Mouse (Mus musculus) kidney, embryonic 16.5 days (tissue): ENCODE data around the gene Ubc. TPM values are rescaled to one million over a fixed set of nuclear protein-coding genes. Genes with fewer than 3 reads are reported as not detected.

Experiments
- ATAC-seq: fragments of 200-750 bp; cut with Nextera tagmentation; 2 replicates; pipeline ENCODE4 v1.8.0; 2017; ENCODE audit warnings: moderate TSS enrichment; ENCODE audit not compliant: low FRiP score, low TSS enrichment
- H3K27ac ChIP-seq: fragments of 300-500 bp; sonication (generic); 2 replicates; pipeline ENCODE4 v1.5.1; 2014; ENCODE audit warnings: low read length
- H3K27me3 ChIP-seq: fragments of 300-500 bp; sonication (generic); 2 replicates; pipeline ENCODE4 v1.6.1; 2014; ENCODE audit warnings: low read length, control low read depth, mixed read lengths; ENCODE audit not compliant: insufficient read depth
- H3K36me3 ChIP-seq: fragments of 300-500 bp; sonication (generic); 2 replicates; pipeline ENCODE4 v1.6.1; 2014; ENCODE audit warnings: low read length, control low read depth, mixed read lengths; ENCODE audit not compliant: insufficient read depth
- H3K4me1 ChIP-seq: fragments of 300-500 bp; sonication (generic); 2 replicates; pipeline ENCODE4 v1.6.1; 2014; ENCODE audit warnings: low read length, control low read depth, mixed read lengths; ENCODE audit not compliant: insufficient read depth
- H3K4me2 ChIP-seq: fragments of 300-500 bp; sonication (generic); replicated peaks from 2 replicates; pipeline ENCODE4 v1.6.1; 2014; ENCODE audit warnings: low read depth, low read length
- H3K4me3 ChIP-seq: fragments of 300-500 bp; sonication (generic); 2 replicates; pipeline ENCODE4 v1.5.1; 2014; ENCODE audit warnings: mild to moderate bottlenecking, low read length
- H3K9ac ChIP-seq: fragments of 300-500 bp; sonication (generic); replicated peaks from 2 replicates; pipeline ENCODE4 v1.6.1; 2014; ENCODE audit warnings: low read length
- H3K9me3 ChIP-seq: fragments of 300-500 bp; sonication (generic); 2 replicates; pipeline ENCODE4 v1.6.1; 2016; ENCODE audit warnings: low read length, control low read depth
- WGBS: fragments of 180-500 bp; shearing (Covaris S2); extraction: QIAGEN DNeasy Blood & Tissue Kit; methylation state at CpG from one replicate; pipeline ENCODE4 v1.1.7; 2014; 5-methylcytosine and 5-hydroxymethylcytosine counted together
- polyA plus RNA-seq: library from polyadenylated mRNA; unstranded; fragments of >200 nt; fragmentation: Nextera tagmentation; extraction: Ambion mirVana; gene quantifications from 2 replicates; pipeline ENCODE4 v1.2.1, GENCODE M21; 2015

The Ubc gene
- polyA plus RNA-seq, 1 experiment from 2014 or later: 1,344 TPM

DNA sequence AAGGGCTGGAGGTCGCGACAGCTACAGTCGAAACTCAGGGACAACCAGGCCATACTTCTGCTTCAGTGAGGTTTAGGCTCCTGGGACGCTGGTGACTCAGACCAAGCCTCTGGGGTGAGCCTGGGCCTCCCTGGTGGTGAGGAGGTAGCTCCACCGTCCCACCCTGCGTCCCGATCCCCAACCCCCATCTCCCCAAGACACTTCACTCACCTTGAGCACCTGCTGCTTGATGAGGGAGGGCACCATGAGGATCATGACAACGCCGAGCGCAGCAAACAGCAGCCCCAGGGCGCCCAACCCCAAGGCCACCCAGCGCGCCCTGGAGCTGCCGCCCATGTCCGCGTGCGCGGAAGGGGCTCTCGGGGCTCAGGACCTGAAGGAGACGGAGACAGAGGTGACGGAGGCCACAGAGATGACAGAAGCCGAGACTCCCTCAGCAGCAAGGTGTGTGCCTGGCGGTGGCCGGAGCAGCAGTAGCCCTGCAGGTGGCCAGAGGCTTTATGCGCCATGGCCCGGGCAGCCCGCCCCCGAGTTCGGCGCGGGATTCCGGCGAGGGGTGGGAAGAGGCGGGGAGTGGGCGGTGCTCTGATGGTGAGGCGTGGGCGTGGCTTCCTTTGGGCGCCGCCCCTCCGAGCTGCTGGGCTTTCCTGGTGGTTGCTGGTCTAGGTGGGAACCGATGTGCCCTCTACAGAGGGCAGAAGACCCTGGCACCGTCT, 49.3 kb downstream of the Ubc start, which contains the start of gene Scarb1:
TSS of gene Scarb1 (minus strand) at position 548 of the 716 bp plus-strand sequence.
- H3K4me2 ChIP-seq: peak within 1 kb of the TSS; percentile 95
- ATAC-seq: peak; percentile 80
- H3K9ac ChIP-seq: peak within 1 kb of the TSS; percentile 80
- no peaks in the 10 kb centered on the region for H3K27me3 ChIP-seq
- no peaks in the 10 kb centered on the region for H3K9me3 ChIP-seq
- peak within 1 kb of the TSS; percentile 65 for H3K27ac ChIP-seq
- H3K36me3 ChIP-seq: no peaks in the 10 kb centered on the region
- WGBS: under 1% methylated on average over 42 of the region's 42 CpGs
- peak within 1 kb of the TSS; percentile 67 for H3K4me3 ChIP-seq
- H3K4me1 ChIP-seq: peaks cover 29% of the 10 kb centered on the region

DNA sequence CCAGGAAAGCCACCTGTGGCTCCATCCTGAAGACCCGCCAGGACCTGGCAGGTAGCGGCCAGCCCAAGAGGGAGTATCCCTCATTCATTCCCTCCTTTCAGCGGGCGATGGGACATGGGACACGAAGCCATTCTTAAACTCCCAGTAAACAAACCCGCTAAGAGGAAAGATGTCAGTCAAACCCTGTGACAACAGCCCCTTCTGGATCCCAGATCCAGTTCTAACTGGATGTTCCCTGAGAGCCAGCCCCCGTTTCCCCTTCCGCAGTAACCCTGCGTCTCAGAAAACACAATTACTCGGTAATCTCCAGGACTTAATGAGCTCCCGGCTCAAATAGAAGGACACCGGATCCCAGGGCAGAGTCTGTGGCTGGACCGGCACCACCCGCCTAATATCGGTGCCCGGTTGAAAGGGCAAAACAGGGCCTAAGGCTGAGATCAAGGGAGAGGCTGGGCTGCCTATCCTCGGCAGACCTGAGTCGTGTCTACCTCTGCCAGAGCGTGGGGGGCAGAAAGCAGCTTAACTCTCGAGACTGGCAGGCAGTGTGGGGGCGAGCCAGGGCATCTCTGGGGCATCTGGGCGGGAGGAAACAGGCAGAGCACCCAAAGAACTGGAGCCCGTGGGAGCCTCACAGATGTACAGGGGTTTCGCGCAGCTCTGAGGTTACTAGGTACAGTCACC, 50.0 kb downstream of the Ubc start:
- H3K9ac ChIP-seq: peak overlapping the region; percentile 80
- H3K27me3 ChIP-seq: no peaks in the 10 kb centered on the region
- WGBS: 2% methylated on average over 25 of the region's 25 CpGs
- peak; percentile 10 for ATAC-seq
- no peaks in the 10 kb centered on the region for H3K36me3 ChIP-seq
- peak overlapping the region; percentile 67 for H3K4me3 ChIP-seq
- H3K27ac ChIP-seq: peak overlapping the region; percentile 65
- no peaks in the 10 kb centered on the region for H3K9me3 ChIP-seq
- peak overlapping the region; percentile 95 for H3K4me2 ChIP-seq
- peaks cover 29% of the 10 kb centered on the region for H3K4me1 ChIP-seq

GRCm38 (mm10) chr5:125339108-125339751, 50.8 kb downstream of the Ubc start:
- peak overlapping the region; percentile 67 for H3K4me3 ChIP-seq
- ATAC-seq: no peak; the same call in 1 of the 2 replicates
- H3K4me2 ChIP-seq: peak overlapping the region; percentile 95
- 6% methylated on average over 18 of the region's 18 CpGs for WGBS
- peak overlapping the region; percentile 65 for H3K27ac ChIP-seq
- peak overlapping the region; percentile 80 for H3K9ac ChIP-seq
- H3K9me3 ChIP-seq: no peaks in the 10 kb centered on the region
- H3K36me3 ChIP-seq: no peaks in the 10 kb centered on the region
- peaks cover 29% of the 10 kb centered on the region for H3K4me1 ChIP-seq
- H3K27me3 ChIP-seq: no peaks in the 10 kb centered on the region

- Histone ChIP-seq H3K27ac (no peak overlapping the region), H3K4me3 (no peak overlapping the region), H3K36me3 (no peaks in the 10 kb centered on the region), H3K4me2 (no peak overlapping the region), H3K4me1 (peaks cover 31% of the 10 kb centered on the region), H3K27me3 (no peaks in the 10 kb centered on the region), H3K9ac (no peak overlapping the region), H3K9me3 (no peaks in the 10 kb centered on the region)
- WGBS: 85% methylated on average over 7 of the region's 7 CpGs
- no peak for ATAC-seq
Observed at GRCm38 (mm10) chr5:125337526-125337925, 52.5 kb downstream of the Ubc start.

GRCm38 (mm10) chr5:125337012-125337411, 53.0 kb downstream of the Ubc start:
- 44% methylated on average over 9 of the region's 9 CpGs for WGBS
- H3K4me3 ChIP-seq: no peak overlapping the region
- peaks cover 37% of the 10 kb centered on the region for H3K4me1 ChIP-seq
- ATAC-seq: no peak
- H3K27me3 ChIP-seq: no peaks in the 10 kb centered on the region
- no peaks in the 10 kb centered on the region for H3K36me3 ChIP-seq
- no peaks in the 10 kb centered on the region for H3K9me3 ChIP-seq
- H3K9ac ChIP-seq: no peak overlapping the region; the same call in 1 of the 2 replicates
- H3K4me2 ChIP-seq: no peak overlapping the region
- peak overlapping the region; percentile 30; the same call in 1 of the 2 replicates for H3K27ac ChIP-seq

Other genes with a start within 250 kb of the Ubc start
- gene Ncor2, start 211.0 kb downstream of the Ubc start, polyA plus RNA-seq: 25.9 and 27.5 TPM in 2 replicates
- gene Scarb1, start 49.1 kb downstream of the Ubc start, polyA plus RNA-seq: 91.8 and 103 TPM in 2 replicates
- 0.34 and 0.51 TPM in 2 replicates for gene Gm10382, start 880 bp downstream of the Ubc start, polyA plus RNA-seq
- 10.4 and 14.2 TPM in 2 replicates for gene Dhx37, start 43.9 kb upstream of the Ubc start, polyA plus RNA-seq
- gene Bri3bp, start 51.4 kb upstream of the Ubc start, polyA plus RNA-seq: 44.4 and 46.1 TPM in 2 replicates
- gene Aacs, start 85.6 kb upstream of the Ubc start, polyA plus RNA-seq: 39.8 and 41.1 TPM in 2 replicates
- gene Tmem132b, start 141.6 kb upstream of the Ubc start, polyA plus RNA-seq: 0.18 and 0.39 TPM in 2 replicates